Mouse (Mus musculus): Measurements from ENCODE around the gene Adtrp. TPM values are rescaled to one million over a fixed set of nuclear protein-coding genes. Genes with fewer than 3 reads are reported as not detected.

The Adtrp gene
- 24.8 and 34.2 TPM in 2 replicates for polyA plus RNA-seq (2015; fragmentation: Nextera tagmentation; extraction: Ambion mirVana)

DNA sequence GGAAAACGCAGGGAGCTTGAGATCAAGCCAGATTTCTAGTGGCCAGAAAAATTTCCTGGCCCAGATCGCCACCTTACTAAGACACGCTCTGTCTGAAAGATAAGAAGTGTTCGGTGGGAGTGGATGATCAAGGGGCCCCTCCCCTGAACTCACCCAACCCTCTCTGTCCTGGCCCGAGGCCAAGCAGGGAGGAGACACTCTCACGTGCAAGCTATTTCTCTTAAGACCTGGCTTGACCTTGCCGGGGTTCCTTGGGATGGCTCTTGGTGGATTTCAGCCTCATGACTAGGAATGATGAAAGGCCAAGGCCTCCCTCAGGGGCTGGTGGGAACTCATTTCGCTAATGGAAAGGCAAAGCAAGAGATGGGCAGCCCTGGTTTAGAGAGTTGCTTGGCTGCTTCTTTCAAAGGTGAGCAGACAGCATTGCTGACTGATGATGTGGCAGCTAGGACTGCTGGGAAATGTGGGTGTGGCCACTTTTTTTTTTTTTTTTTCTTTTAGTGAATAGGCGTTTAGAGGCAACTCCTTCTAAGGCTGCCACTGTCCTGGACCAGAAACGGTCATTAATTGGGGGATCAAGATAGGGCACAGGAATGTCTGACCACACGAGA, at the start of gene Adtrp:
Adtrp (minus strand) TSS at position 169 of the 611 bp plus-strand sequence.

Other genes with a start within 250 kb of the Adtrp start
- 5.6 and 5.7 TPM in 2 replicates for gene Tmem170b, start 241.8 kb downstream of the Adtrp start, polyA plus RNA-seq (2015; fragmentation: Nextera tagmentation; extraction: Ambion mirVana)
- 3.6 and 5.0 TPM in 2 replicates for gene Hivep1, start 204.3 kb upstream of the Adtrp start, polyA plus RNA-seq (2015; fragmentation: Nextera tagmentation; extraction: Ambion mirVana)

Measured in urinary bladder, postnatal 0 days (tissue).